Mouse (Mus musculus): Measurements from ENCODE around the gene Man2b1. TPM values are rescaled to one million over a fixed set of nuclear protein-coding genes. Genes with fewer than 3 reads are reported as not detected.

The Man2b1 gene
- total and polyA plus RNA-seq, 3 experiments: 10.8 to 24.7 TPM; not detected in 1

DNA sequence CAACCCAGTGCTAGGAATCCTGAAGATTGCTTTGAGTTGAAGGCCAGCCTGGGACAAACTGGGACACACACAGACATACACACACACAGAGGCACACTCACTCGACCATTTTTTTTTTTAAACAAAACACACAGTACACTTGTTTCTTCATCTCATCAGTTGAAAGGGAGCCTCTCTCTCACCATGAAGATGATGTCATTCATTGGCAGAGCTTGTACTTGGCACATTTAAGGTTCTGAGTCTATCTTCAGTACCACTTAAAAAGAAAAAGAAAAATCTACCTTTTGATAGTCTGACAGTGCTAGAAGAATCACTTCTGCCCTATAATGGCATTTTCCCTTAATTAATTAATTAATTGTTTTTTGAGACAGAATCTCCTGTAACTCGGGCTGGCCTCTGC lies 5.7 kb downstream of the Man2b1 start:
- Histone ChIP-seq H3K9ac (ENCODE audit: control insufficient read depth, low read depth, low read length, poor library complexity, severe bottlenecking) (no peak overlapping the region), H3K79me2 (ENCODE audit: control insufficient read depth, insufficient read depth, low read length, poor library complexity) (no peaks in the 10 kb centered on the region), H3K4me3 (ENCODE audit: control insufficient read depth in 1 of 2, insufficient read depth in 1 of 2, low read depth in 2 of 2, low read length in 2 of 2) (no peak overlapping the region), H3K27me3 (ENCODE audit: control insufficient read depth in 1 of 2, insufficient read depth in 2 of 2, low read length in 2 of 2) (no peaks in the 10 kb centered on the region), H3K36me3 (ENCODE audit: control insufficient read depth in 1 of 2, insufficient read depth in 2 of 2, low read length in 2 of 2) (peaks cover 0 to 13% of the 10 kb centered on the region in 2 experiments; a peak in 2 of 4 replicates), H3K4me1 (ENCODE audit: control insufficient read depth in 1 of 2, insufficient read depth in 2 of 2, low read length in 2 of 2) (peaks cover 7 to 15% of the 10 kb centered on the region in 2 experiments), H3K9me3 (replicated peaks; ENCODE audit: insufficient read depth, low read length) (no peaks in the 10 kb centered on the region), H3K27ac (ENCODE audit: control insufficient read depth, low read depth, low read length) (no peak overlapping the region)
- no peak for DNase-seq (ENCODE audit: low read depth, low spot score)
- TF ChIP-seq POLR2AphosphoS5 (IDR thresholded peaks at IDR 0.05; ENCODE audit: borderline replicate concordance, low read depth, low read length) (no peak), TBP (IDR thresholded peaks at IDR 0.05; ENCODE audit: low read depth, low read length) (no peak), SMC3 (IDR thresholded peaks at IDR 0.05; ENCODE audit: low read depth, low read length) (no peak), ETS1 (IDR thresholded peaks at IDR 0.05; ENCODE audit: low read depth, low read length) (no peak), CTCF (IDR thresholded peaks at IDR 0.05 in 2 of 3, conservative IDR thresholded peaks at IDR 0.05 in 1 of 3; ENCODE audit: control insufficient read depth in 1 of 3, insufficient read depth in 1 of 3, low read depth in 2 of 3, low read length in 3 of 3, poor library complexity in 1 of 3, severe bottlenecking in 1 of 3) (no peak), KAT2A (conservative IDR thresholded peaks at IDR 0.05; ENCODE audit: low read depth, low read length) (no peak), SIN3A (IDR thresholded peaks at IDR 0.05; ENCODE audit: low read length) (no peak), NRF1 (IDR thresholded peaks at IDR 0.05; ENCODE audit: insufficient read depth, low read depth, low read length, poor library complexity, severe bottlenecking) (no peak), ZNF384 (IDR thresholded peaks at IDR 0.05; ENCODE audit: low read depth, low read length) (no peak), ZC3H11A (IDR thresholded peaks at IDR 0.05; ENCODE audit: low read depth, low read length) (no peak), CHD1 (IDR thresholded peaks at IDR 0.05; ENCODE audit: low read depth, low read length) (no peak), GABPA (IDR thresholded peaks at IDR 0.05; ENCODE audit: low read depth, low read length) (no peak), MXI1 (IDR thresholded peaks at IDR 0.05; ENCODE audit: low read depth, low read length) (no peak), RCOR1 (IDR thresholded peaks at IDR 0.05; ENCODE audit: low read depth, low read length) (no peak), E2F4 (IDR thresholded peaks at IDR 0.05; ENCODE audit: borderline replicate concordance, low read depth, low read length) (no peak), EP300 (IDR thresholded peaks at IDR 0.05; ENCODE audit: low read depth in 1 of 2, low read length in 2 of 2) (no peak), MAZ (IDR thresholded peaks at IDR 0.05; ENCODE audit: low read depth, low read length) (no peak)

DNA sequence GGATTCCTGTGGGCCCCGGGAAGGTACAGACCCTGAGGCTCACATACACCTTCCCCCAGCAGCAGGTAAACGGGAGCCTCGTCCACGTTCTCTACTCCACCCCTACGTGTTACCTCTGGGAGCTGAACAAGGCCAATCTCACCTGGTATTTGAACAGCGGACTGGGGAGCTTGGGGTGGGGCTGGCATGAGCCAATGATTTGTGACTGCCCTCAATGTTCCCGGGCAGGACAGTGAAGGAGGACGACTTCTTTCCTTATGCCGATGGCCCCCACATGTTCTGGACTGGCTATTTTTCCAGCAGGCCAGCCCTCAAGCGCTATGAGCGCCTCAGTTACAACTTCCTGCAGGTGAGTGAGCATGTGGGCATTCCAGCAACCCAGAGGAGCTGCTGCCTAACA lies 7.8 kb downstream of the Man2b1 start:
- H3K79me2 ChIP-seq (ENCODE audit: control insufficient read depth, insufficient read depth, low read length, poor library complexity): no peaks in the 10 kb centered on the region

More for the DNA sequence above, 7.8 kb downstream of the Man2b1 start:
- TF ChIP-seq TBP (IDR thresholded peaks at IDR 0.05; ENCODE audit: low read depth, low read length): no peak
- TF ChIP-seq GATA1 (IDR thresholded peaks at IDR 0.05; ENCODE audit: low read depth, low read length): no peak
- no peak for TF ChIP-seq ZNF384 (IDR thresholded peaks at IDR 0.05; ENCODE audit: low read depth, low read length)
- TF ChIP-seq MEF2A (IDR thresholded peaks at IDR 0.05; ENCODE audit: extremely low read depth, insufficient replicate concordance, low read depth, low read length, poor library complexity, severe bottlenecking): no peak
- no peak for TF ChIP-seq NRF1 (IDR thresholded peaks at IDR 0.05; ENCODE audit: insufficient read depth, low read depth, low read length, poor library complexity, severe bottlenecking)
- TF ChIP-seq MYC (IDR thresholded peaks at IDR 0.05; ENCODE audit: low read depth, low read length): no peak
- no peak for TF ChIP-seq ZKSCAN1 (IDR thresholded peaks at IDR 0.05; ENCODE audit: low read depth, low read length)
- no peak for TF ChIP-seq KAT2A (conservative IDR thresholded peaks at IDR 0.05; ENCODE audit: low read depth, low read length)
- no peak for TF ChIP-seq HCFC1 (IDR thresholded peaks at IDR 0.05; ENCODE audit: low read depth, low read length)
- no peak for TF ChIP-seq MAZ (IDR thresholded peaks at IDR 0.05; ENCODE audit: low read depth, low read length)
- TF ChIP-seq E2F4 (IDR thresholded peaks at IDR 0.05; ENCODE audit: borderline replicate concordance, low read depth, low read length): no peak
- TF ChIP-seq CTCF (IDR thresholded peaks at IDR 0.05 in 2 of 3, conservative IDR thresholded peaks at IDR 0.05 in 1 of 3; ENCODE audit: control insufficient read depth in 1 of 3, insufficient read depth in 1 of 3, low read depth in 2 of 3, low read length in 3 of 3, poor library complexity in 1 of 3, severe bottlenecking in 1 of 3): no peak
- no peak for TF ChIP-seq NELFE (IDR thresholded peaks at IDR 0.05; ENCODE audit: low read depth, low read length)
- H3K4me3 ChIP-seq (ENCODE audit: control insufficient read depth in 1 of 2, insufficient read depth in 1 of 2, low read depth in 2 of 2, low read length in 2 of 2): no peak overlapping the region
- no peaks in the 10 kb centered on the region for H3K27me3 ChIP-seq (ENCODE audit: control insufficient read depth in 1 of 2, insufficient read depth in 2 of 2, low read length in 2 of 2)
- no peaks in the 10 kb centered on the region for H3K9me3 ChIP-seq (replicated peaks; ENCODE audit: insufficient read depth, low read length)
- H3K27ac ChIP-seq (ENCODE audit: control insufficient read depth, low read depth, low read length): no peak overlapping the region
- H3K9ac ChIP-seq (ENCODE audit: control insufficient read depth, low read depth, low read length, poor library complexity, severe bottlenecking): no peak overlapping the region
- H3K36me3 ChIP-seq (ENCODE audit: control insufficient read depth in 1 of 2, insufficient read depth in 2 of 2, low read length in 2 of 2): no peaks in the 10 kb centered on the region; a peak in 1 of 4 replicates
- no peak for DNase-seq (ENCODE audit: low read depth, low spot score)
- no peaks in the 10 kb centered on the region for H3K4me1 ChIP-seq (ENCODE audit: control insufficient read depth in 1 of 2, insufficient read depth in 2 of 2, low read length in 2 of 2)

Measured in MEL (cell line).